Mouse (Mus musculus) frontal cortex, postnatal 10 days (tissue): Measurements from ENCODE around the gene Rpl3.
"Not testable (repeated sequence)": the region's sequence is repeated elsewhere in the genome, so short reads cannot be mapped to it uniquely, and the experiment has no call there.

ENCODE experiments used
- DNase-seq, 2 experiments: peaks; one replicate each; pipeline ENCODE4 v3.0.0; 2022; ENCODE audit warnings: low spot score in 2 of 2, mixed read lengths in 1 of 2

The Rpl3 gene

GRCm38 (mm10) chr15:80091121-80091955, at the start of gene Rpl3, which contains the start of gene Syngr1:
Gene Rpl3 (minus strand): TSS chr15:80091868.
Gene Syngr1 (plus strand): TSS chr15:80091334.
- DNase-seq = peak in 1 of 2 experiments; percentile 83

- DNase-seq = no peak
Measured at GRCm38 (mm10) chr15:80140878-80141277, 49.2 kb upstream of the Rpl3 start.

- DNase-seq = no peak
Measured at GRCm38 (mm10) chr15:80140302-80140701, 48.6 kb upstream of the Rpl3 start.

GRCm38 (mm10) chr15:80137945-80138791, 46.5 kb upstream of the Rpl3 start:
- peak in 1 of 2 experiments; percentile 62 for DNase-seq

- no peak for DNase-seq
Measured at GRCm38 (mm10) chr15:80136645-80137044, 45.0 kb upstream of the Rpl3 start.

GRCm38 (mm10) chr15:80135499-80135898, 43.8 kb upstream of the Rpl3 start:
- no peak for DNase-seq

GRCm38 (mm10) chr15:80134450-80134847, 42.8 kb upstream of the Rpl3 start:
- no peak for DNase-seq

GRCm38 (mm10) chr15:80133682-80134449, 42.2 kb upstream of the Rpl3 start:
- DNase-seq = no peak

- DNase-seq = peak; percentile 81 to 90
Measured at GRCm38 (mm10) chr15:80132993-80133586, 41.4 kb upstream of the Rpl3 start, which contains the start of gene Tab1. Gene Tab1 (plus strand): TSS chr15:80133127.

GRCm38 (mm10) chr15:80132452-80132851, 40.8 kb upstream of the Rpl3 start:
- no peak for DNase-seq

- DNase-seq = no peak
Measured at GRCm38 (mm10) chr15:80131421-80131820, 39.8 kb upstream of the Rpl3 start.

GRCm38 (mm10) chr15:80130689-80131088, 39.0 kb upstream of the Rpl3 start:
- no peak for DNase-seq

DNA sequence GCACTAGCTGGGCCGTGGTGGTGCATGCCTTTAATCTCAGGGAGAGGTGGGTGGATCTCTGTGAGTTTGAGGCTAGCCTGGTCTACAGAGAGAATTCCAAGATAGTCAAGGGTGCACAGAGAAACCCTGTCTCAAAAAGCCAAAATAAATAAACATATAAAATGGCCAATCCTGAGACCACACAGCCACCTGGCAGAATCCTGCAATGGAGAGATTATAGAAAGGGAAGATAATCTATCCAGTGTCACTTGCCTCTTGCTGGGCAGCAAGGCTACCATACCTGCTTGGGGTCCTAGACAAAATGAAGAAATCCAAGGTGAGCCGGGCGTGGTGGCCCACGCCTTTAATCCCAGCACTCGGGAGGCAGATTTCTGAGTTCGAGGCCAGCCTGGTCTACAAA, 38.3 kb upstream of the Rpl3 start:
- DNase-seq = no peak

GRCm38 (mm10) chr15:80127191-80127590, 35.5 kb upstream of the Rpl3 start:
- DNase-seq = no peak

DNA sequence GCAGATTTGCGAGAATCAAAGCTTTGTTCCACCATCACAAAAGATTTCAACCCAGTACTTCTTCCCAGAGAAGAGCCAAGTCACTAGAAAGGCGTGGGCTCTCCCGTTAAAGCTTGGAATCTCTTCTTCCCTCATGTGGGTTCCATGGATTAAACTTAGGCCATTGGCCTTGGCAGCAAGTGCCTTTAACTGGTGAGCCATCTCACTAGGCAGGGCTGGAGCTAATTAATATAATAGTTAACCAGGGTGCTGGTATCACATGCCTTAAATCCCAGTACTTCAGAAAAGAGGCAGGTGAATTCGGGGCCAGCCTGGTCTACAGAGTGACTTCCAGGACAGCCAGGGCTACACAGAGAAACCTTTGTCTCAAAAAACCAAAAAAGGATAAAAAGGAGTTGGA, 33.0 kb upstream of the Rpl3 start:
- DNase-seq = no peak

GRCm38 (mm10) chr15:80122431-80122830, 30.8 kb upstream of the Rpl3 start:
- DNase-seq = not testable (repeated sequence)

DNA sequence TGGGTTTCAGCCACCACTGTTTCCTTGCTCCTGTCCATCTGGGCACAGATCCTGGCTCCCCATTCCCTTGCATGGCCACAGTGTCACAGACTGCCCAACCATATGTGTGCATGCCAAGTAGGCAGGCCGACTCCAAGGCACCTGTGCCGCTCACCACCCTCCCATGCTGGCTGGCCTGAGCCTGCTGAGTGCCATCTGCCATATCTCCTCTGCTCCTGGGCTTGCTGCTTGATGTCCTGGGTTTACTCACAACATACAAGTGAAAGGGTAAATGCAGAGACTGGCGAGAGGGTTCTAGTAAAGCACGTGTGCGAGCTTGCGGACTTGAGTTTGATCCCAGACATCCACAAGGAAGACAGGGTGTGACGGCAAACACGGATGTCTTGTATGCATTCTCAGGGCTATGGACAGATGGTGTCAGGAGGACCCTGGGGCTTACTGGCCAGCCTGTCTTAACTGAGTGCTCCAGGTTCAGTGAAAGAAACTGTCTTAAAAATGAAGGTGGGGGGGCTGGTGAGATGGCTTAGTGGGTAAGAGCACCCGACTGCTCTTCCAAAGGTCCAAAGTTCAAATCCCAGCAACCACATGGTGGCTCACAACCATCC, 30.2 kb upstream of the Rpl3 start:
- DNase-seq = no peak

DNA sequence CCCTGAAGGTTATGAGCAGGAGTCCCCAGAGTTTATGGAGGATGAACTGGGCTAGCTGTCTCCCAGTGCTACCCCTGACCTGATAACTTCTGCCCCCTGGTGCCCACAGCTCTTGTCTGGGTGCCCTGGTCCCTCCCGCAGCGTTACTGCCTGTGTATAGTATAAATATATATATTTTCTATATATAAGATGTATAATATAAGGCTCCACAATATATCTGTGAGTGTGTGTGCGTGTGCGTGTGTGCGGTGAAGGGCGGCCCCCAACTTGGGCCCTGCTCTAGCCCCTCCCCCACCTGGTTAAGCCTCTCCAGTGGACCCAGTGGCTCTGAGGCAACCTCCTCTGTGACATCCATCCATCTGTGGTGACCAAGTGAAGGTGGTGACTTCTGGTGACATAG, 27.4 kb upstream of the Rpl3 start:
- DNase-seq = no peak

GRCm38 (mm10) chr15:80117154-80117553, 25.5 kb upstream of the Rpl3 start:
- no peak for DNase-seq

DNA sequence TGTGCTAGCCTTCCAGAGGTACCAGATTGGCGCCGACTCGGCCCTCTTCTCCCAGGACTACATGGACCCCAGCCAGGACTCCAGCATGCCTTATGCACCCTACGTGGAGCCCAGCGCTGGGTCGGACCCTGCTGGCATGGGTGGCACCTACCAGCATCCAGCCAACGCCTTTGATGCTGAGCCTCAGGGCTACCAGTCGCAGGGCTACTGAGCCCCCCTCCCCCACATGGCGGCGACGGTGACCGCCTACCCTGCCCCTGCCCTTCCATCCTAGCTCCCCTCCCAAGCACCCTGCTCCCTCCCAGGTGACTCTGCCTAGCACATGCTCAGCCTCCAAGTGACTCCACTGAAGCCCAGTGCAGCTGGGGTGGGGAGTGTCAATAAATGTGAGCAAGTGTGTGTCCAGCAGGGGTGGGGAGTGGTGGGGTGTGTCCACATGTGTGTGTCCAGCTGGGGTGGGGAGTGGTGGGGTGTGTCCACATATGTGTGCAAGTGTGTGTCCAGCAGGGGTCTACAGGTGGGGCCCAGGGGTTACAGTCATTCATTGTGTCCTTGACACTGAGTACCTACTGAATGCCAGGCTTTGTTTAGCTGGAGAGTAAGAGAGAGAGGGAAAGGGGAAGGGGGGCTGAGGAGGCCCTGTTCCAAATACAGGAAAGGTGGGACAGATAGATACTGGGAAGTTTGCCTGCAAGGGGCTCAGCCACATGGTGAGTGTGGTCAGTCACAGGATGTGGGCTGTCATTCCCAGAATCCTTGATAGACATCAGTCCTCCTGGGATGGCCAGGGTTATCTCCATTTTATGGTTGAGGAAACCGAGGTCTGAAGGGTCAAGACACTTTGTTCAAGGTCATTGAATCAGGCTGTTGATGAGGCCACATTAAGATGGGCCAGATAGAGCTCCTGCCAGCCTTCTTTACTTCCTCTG, 24.5 kb upstream of the Rpl3 start:
- DNase-seq = no peak
